Mouse (Mus musculus): ENCODE measurements at regions not wholly inside any gene's neighbourhood (a gene's known extent, or its start where the extent isn't known, plus 50 kb on each side); places are given as distances from the start of the nearest gene placed in this dataset.

GRCm38 (mm10) chr13:101935843-101936242, 167.8 kb upstream of the Pik3r1 start:
- DNase-seq (ENCODE audit: low spot score) = no peak

DNA sequence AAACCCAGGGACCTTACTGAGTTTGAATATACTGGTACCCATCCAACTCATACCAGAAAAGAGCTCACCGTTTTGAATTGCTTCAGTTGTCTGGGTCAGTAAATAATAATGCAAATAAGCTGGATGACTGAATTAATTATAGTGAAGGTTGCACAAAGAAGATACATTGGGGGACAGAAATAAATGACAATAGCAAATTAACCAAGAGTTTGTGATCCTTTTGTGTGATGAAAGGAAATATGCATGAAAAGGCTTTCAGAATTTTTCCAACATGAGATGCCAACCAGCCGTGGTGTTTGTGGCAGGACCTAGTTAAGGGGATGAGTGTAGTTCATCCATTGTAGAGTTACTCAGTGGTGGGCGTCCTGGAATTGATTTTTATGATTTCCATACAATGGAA, 186.5 kb upstream of the Pik3r1 start:
- DNase-seq (ENCODE audit: low spot score) = no peak

DNA sequence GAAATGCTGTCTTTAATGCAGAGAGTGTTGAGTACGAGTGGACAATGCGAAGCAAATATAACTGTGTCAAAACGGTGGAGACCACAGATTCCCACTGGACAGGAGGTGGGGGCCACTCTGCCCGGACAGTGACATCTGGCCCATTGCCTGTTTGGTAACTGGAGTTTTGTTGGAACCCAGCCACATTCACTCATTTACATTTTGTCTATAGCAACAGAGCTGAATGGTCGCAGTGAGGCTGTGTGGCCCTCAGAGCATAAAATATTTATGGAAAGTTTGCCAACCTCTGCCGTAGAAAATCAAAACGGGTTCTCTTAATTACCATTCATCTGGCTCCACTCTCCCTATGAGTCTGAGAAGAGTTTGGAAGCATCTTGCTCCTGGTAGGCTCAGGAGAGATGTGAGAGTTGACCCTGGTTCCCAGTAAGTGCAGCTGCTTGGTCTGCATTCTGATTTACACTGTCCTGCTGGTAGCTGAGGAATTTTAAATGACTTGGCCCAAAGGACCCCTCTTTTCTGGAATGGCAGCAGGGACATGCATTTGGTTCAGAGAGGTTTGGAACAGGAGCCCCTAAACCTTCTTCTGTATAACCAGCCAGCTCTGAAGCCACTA, 187.9 kb upstream of the Pik3r1 start:
- DNase-seq (ENCODE audit: low spot score) = no peak

GRCm38 (mm10) chr13:101957782-101958181, 189.8 kb upstream of the Pik3r1 start:
- peak; percentile 21 for DNase-seq (ENCODE audit: low spot score)

GRCm38 (mm10) chr13:101965537-101965936, 197.5 kb upstream of the Pik3r1 start:
- peak; percentile 23 for DNase-seq (ENCODE audit: low spot score)

- no peak for DNase-seq (ENCODE audit: low spot score)
Observed at GRCm38 (mm10) chr13:101966799-101967397, 198.9 kb upstream of the Pik3r1 start.

DNA sequence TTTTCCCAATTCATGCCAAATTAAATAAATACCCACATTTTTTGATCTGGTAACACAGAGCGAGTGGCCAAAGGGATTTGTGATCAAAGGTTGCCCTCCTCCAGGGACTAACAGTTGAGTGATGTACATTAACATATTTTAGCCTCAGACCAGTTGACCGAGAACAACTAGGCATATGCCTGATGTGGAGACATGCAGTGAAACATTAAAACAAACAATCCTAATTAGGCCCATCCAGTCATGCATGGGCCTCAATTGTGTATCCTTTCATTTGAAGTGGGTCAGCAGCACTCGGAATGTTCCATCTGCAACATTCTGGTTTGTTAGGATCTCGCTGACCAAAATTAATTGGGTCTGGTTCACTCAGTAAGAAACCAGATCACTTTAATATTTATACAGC, 199.4 kb upstream of the Pik3r1 start:
- no peak for DNase-seq (ENCODE audit: low spot score)

DNA sequence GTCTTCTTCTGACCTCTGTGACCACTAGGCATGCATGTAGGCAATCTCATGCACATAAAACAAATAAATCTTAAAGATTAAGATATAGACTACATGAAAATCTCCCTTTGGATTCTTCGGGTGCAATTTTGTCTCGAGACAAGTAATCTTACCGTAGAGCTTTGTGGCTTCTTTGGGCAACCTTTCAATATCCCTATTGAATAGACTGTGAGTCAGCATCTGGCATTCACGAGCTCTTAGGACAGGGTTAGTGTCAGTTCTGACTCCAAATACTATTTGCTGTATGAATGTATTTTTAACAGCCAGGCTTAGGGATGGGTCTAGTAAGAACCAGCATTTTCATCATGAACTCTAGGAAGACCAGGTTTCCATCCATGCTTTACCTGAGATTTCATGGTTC, 208.7 kb upstream of the Pik3r1 start:
- DNase-seq (ENCODE audit: low spot score) = no peak

DNA sequence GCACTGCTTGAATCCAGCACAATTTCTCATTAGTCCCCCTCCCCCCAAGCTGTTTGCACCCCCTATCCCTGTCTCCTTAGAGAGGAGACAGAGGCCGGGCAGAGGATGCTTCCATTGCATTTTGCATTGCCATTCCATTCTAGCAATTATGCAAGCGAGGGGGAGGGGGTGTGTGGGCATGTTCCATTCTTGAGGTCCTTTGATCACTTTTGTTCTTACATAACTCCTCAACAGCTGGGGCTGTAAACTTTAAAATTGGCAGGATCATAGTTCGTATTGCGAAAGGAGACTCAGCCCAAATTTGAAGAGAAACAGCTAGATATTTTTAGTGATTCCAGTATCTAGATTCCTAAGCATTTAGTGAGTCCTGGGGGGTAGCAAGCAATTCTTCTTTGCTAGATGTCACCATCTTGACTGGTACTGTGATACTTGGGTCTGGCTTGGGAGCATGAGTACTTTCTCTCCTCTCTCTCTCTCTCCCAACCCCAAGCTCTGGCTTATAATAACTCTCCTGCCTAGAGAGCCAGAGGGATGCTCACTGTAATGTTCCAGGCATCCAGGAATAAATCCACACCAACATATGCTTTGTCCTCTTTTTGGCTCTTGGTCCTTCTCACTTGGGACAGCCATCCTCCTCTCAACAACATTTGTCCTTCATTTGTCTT, 212.3 kb upstream of the Pik3r1 start:
- peak; percentile 44 for DNase-seq (ENCODE audit: low spot score)

GRCm38 (mm10) chr13:101988637-101989413, 220.8 kb upstream of the Pik3r1 start:
- no peak for DNase-seq (ENCODE audit: low spot score)

DNA sequence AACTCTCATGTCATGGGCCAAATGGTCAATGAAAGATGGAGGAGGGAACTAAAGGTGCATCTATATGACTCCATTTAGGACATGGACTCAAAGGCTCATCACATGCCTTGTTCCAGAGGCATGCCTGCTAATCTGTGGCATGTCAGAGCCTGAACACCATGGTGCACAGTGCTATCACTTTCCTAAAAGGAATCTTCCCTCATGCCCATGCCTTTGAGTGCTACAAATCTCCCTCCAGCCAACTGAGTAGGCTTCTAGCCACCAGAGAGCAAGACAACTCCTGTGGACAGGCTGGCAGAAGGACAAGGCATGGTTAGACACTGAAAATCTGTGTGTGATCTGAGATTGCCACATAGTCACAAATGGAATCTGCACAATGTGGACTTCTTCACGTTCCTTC, 223.7 kb upstream of the Pik3r1 start:
- DNase-seq (ENCODE audit: low spot score) = no peak

GRCm38 (mm10) chr13:101994779-101995178, 226.8 kb upstream of the Pik3r1 start:
- peak; percentile 86 for DNase-seq (ENCODE audit: low spot score)

DNA sequence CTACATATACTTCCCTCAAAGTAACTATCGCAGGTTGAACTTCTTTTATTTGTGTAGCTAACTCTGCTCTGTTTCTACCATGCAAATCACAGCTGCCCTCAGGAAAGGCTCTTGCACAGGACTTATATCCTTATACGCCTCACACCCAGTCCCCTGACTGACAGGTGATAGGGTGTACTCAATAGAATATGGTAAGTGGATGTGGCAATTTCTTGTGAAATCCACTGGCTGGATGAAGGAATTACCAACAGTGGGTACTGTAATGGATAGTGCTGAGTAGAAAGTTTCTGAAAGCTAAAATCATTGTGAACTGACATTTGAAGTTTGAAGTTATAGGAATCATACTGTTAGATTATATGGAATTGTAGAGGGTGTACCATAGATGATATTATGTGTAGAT, 227.5 kb upstream of the Pik3r1 start:
- no peak for DNase-seq (ENCODE audit: low spot score)

DNA sequence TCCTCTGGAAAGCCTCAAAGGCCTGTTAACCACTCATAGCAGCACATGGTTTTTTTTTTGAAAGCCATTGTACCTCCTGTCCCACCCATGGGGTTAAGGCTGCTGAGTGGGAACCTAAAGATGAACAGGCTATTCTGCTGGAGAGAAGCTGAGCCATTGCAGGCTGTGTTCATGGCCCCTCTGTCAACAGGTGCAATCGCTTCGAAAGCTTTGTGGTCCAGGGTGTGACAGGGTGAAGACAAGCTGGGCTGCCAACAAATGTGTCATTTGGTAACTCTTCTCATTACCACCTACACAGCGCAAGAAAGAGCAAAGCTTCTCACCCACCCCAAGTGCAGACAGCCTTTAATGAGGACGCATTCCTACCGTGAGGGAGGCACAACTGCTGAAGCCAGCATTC, 228.1 kb upstream of the Pik3r1 start:
- DNase-seq (ENCODE audit: low spot score) = no peak

DNA sequence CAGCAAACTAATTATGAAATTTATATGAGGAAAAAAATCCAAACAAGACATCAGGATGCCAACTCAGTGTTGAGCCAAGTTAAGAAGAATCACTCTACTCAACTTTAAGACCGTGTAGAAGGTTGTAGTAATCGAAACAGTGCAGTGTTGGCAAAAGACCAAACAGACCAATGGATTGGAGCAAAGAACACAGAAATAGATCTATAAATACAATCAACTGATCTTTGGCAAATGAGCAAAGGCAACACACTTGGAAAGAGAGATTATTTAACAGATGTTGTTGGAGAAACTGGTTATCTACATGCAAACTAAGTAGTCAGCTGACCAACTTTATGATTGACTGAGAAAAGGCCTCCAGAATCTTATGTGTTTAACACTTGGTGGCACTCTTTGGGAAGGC, 229.4 kb upstream of the Pik3r1 start:
- DNase-seq (ENCODE audit: low spot score) = no peak

- no peak for DNase-seq (ENCODE audit: low spot score)
Observed at GRCm38 (mm10) chr13:102006565-102006964, 238.5 kb upstream of the Pik3r1 start.

GRCm38 (mm10) chr13:102011965-102012364, 243.9 kb upstream of the Pik3r1 start:
- no peak for DNase-seq (ENCODE audit: low spot score)

DNA sequence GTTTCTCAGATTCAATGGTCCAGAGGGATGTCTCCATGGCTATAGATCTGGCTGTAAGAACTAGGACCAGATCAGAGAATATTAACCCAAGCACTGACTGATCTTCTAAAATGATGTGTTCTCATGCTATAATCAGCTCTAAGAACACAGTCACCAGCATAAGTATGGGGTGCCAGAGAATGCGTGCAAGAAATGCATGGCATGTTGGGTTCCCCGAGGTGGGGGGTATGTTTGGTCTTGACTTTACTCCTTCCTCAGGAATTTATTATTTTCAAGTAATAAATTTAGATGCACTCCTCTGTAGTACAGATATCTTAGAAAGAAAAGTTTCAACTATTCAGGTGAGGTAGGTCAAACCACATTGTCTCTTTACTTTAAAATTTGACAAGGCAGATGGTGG, 246.5 kb upstream of the Pik3r1 start:
- DNase-seq (ENCODE audit: low spot score) = no peak

DNA sequence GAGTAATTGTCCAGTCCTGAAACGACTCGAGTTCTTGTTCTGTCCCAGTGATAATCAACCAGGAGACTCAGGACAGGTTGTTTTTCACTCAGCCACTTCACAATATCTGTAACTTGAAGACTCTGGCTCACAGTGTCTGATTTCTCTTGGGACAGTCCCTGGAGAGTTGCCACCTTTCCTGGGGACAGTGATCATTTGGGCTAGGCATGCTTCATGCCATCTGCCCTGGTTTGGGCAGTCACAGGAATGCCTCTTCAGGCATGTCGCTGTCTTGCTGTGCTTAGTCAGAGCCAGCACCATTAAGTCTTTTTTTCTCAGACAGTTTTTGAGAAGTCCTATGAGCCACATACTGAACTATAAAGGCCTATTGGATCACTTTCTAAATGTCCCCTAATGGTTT, 246.9 kb upstream of the Pik3r1 start:
- peak; percentile 57 for DNase-seq (ENCODE audit: low spot score)

GRCm38 (mm10) chr13:102016518-102016917, 248.5 kb upstream of the Pik3r1 start:
- no peak for DNase-seq (ENCODE audit: low spot score)

DNA sequence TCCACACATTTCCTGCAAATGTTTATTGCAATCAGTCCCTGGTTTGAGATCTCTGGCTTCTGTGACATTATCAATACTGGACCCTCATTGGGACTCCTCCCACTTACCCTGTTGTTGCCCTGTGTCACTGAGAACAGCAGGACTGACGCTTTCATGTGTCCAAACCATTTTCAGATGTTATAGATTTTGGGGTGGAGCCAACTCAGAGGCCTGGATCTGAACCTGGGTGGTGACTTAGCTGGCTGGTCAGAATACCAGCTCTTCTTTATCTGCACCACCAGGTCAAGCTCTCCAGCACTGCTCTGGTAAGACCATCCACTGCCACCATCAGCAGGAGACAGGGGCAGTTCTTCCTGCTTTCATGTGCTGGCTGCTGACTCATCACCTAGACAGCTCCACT, 254.3 kb upstream of the Pik3r1 start:
- DNase-seq (ENCODE audit: low spot score) = no peak

- no peak for DNase-seq (ENCODE audit: low spot score)
Observed at GRCm38 (mm10) chr13:102022757-102023156, 254.7 kb upstream of the Pik3r1 start.

GRCm38 (mm10) chr13:102023624-102024023, 255.6 kb upstream of the Pik3r1 start:
- no peak for DNase-seq (ENCODE audit: low spot score)

All from heart, adult 8-10 months (tissue).